Mouse (Mus musculus) midbrain, embryonic 16.5 days (tissue): ENCODE measurements around the gene Boc. TPM values are rescaled to one million over a fixed set of nuclear protein-coding genes. Genes with fewer than 3 reads are reported as not detected.

Source experiments
- ATAC-seq: fragments of 200-750 bp; cut with Nextera tagmentation; 2 replicates; pipeline ENCODE4 v1.8.0; 2017; ENCODE audit warnings: moderate TSS enrichment
- H3K27ac ChIP-seq: fragments of 300-500 bp; sonication (generic); 2 replicates; pipeline ENCODE4 v1.5.1; 2014; ENCODE audit warnings: mild to moderate bottlenecking, low read length, mixed read lengths
- H3K27me3 ChIP-seq: fragments of 300-500 bp; sonication (generic); 2 replicates; pipeline ENCODE4 v1.6.1; 2014; ENCODE audit warnings: low read depth, low read length, mixed read lengths; ENCODE audit not compliant: control insufficient read depth, insufficient read depth
- H3K36me3 ChIP-seq: fragments of 300-500 bp; sonication (generic); 2 replicates; pipeline ENCODE4 v1.6.1; 2014; ENCODE audit warnings: mild to moderate bottlenecking, low read length, moderate library complexity, mixed read lengths; ENCODE audit not compliant: control insufficient read depth, insufficient read depth
- H3K4me1 ChIP-seq: fragments of 300-500 bp; sonication (generic); 2 replicates; pipeline ENCODE4 v1.6.1; 2014; ENCODE audit warnings: mild to moderate bottlenecking, low read length, mixed read lengths; ENCODE audit not compliant: control insufficient read depth, insufficient read depth
- H3K4me2 ChIP-seq: fragments of 300-500 bp; sonication (generic); 2 replicates; pipeline ENCODE4 v1.6.1; 2014; ENCODE audit warnings: mild to moderate bottlenecking, low read length, mixed read lengths
- H3K4me3 ChIP-seq: fragments of 300-500 bp; sonication (generic); 2 replicates; pipeline ENCODE4 v1.5.1; 2014; ENCODE audit warnings: low read depth, mild to moderate bottlenecking, low read length, moderate library complexity, mixed read lengths
- H3K9ac ChIP-seq: fragments of 300-500 bp; sonication (generic); 2 replicates; pipeline ENCODE4 v1.6.1; 2014; ENCODE audit warnings: low read depth, low read length, mixed read lengths
- H3K9me3 ChIP-seq: fragments of 300-500 bp; sonication (generic); replicated peaks from 2 replicates; pipeline ENCODE4 v1.6.1; 2014; ENCODE audit warnings: mild to moderate bottlenecking, low read length, mixed read lengths; ENCODE audit not compliant: control insufficient read depth, poor library complexity, severe bottlenecking
- WGBS: fragments of 180-500 bp; shearing (Covaris S2); extraction: QIAGEN DNeasy Blood & Tissue Kit; methylation state at CpG from one replicate; pipeline ENCODE4 v1.1.7; 2014; 5-methylcytosine and 5-hydroxymethylcytosine counted together
- polyA plus RNA-seq: library from polyadenylated mRNA; unstranded; fragments of >200 nt; fragmentation: Nextera tagmentation; extraction: Ambion mirVana; gene quantifications from 2 replicates; pipeline ENCODE4 v1.2.1, GENCODE M21; 2015

Gene Boc
- polyA plus RNA-seq, 1 experiment from 2014 or later = 10.5 TPM

DNA sequence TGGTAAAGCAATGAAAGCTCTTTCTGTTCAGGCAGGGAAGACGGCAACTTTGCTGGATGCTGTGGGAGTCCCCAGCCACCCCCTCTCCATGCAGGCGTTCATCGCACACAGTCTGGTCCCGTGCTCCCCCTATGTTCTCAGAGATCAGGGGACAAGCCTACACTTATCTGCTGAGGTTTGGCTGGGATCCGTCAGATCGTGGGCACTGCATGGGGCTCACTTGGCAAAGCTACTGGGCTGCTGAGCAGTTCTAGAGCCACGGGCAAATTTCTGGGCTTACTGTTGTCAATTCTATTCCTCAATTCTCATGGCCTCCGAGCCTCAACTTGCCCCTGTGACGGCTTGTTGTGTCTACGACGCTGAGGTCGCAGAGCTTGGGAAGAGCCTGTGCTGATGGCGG is 49.9 kb downstream of the Boc start:
- Histone ChIP-seq H3K27ac (no peak overlapping the region), H3K4me1 (0 out of 2 replicates have a peak, but pooled peaks cover 2% of the 10 kb centered on the region), H3K4me2 (no peak overlapping the region), H3K9me3 (no peaks in the 10 kb centered on the region), H3K9ac (no peak overlapping the region), H3K36me3 (no peaks in the 10 kb centered on the region), H3K27me3 (no peaks in the 10 kb centered on the region), H3K4me3 (no peak overlapping the region)
- 87% methylated on average over 13 of the region's 13 CpGs for WGBS
- ATAC-seq = no peak

DNA sequence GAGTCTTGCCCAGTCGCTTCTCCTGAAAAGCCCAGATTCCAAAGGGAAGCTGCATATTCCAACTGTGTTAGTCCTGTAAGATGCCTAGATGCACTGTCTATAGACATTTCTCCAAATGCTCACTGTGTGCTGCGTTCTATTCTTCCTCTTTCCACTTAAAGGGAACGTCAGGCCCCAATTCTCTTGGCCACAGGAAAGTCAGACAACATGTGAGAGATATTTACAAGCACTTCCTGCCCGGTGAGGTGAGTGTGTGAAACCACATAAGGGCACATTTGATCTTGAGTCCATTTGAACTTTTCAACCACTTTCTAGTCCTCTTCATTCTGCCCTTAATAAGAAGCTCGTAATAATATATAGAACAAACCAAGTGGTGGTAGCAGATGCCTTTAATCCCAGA is 50.7 kb downstream of the Boc start:
- H3K36me3 ChIP-seq = no peaks in the 10 kb centered on the region
- H3K4me1 ChIP-seq = 0 out of 2 replicates have a peak, but pooled peaks cover 2% of the 10 kb centered on the region

DNA sequence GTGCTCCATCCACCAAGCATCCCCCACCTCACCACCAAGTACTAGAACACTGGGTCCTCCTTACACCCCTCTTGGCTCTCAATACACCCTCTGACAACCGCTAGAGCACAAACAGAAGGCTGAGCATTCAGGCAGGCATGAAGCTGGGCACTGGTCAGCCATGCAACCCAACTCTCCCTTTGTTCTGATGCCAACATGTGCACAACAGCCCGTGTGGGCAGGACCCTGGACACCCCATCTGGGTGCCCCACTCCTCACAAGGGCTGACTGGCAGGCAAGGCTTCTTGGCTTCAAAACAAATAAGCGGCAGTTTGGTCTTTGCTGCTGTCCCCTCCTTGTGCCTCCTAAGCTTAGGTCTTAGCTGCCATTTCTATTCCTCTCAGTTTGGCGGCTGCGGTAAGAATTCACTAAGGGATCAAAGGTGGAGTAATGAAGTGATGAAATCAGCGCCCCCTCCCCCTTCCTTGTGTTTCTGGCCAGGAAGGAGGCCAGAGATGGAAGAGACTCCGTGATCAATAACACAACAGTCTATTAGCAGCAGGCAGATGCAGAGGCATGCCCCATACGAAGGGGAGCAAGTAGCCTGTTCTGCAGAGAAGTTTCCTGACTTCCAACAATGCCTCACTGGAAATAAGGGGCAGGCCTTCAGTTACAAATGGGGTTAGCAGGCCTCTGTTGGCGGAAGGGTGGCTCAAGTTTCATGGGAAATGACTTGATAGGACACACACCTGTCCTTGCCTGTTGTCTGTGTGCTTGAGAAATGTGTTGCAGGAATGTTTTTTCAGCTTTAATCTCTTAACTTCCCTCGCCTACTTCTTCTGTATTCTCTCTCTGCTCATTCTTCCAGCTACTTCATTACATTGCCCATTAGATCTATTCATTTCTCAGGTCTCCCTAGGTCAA is 51.4 kb downstream of the Boc start:
- no peaks in the 10 kb centered on the region for H3K9me3 ChIP-seq
- no peak overlapping the region for H3K9ac ChIP-seq
- no peaks in the 10 kb centered on the region for H3K36me3 ChIP-seq
- no peak overlapping the region for H3K4me3 ChIP-seq
- H3K27me3 ChIP-seq = no peaks in the 10 kb centered on the region
- peak; percentile 69; the same call in 1 of the 2 replicates for ATAC-seq
- WGBS = 61% methylated on average over 10 of the region's 10 CpGs
- H3K4me2 ChIP-seq = no peak overlapping the region
- 0 out of 2 replicates have a peak, but pooled peaks cover 2% of the 10 kb centered on the region for H3K4me1 ChIP-seq
- H3K27ac ChIP-seq = peak overlapping the region; percentile 29; the same call in 1 of the 2 replicates

More for the DNA sequence above, 50.7 kb downstream of the Boc start:
- Histone ChIP-seq H3K27ac (no peak overlapping the region), H3K9ac (no peak overlapping the region), H3K4me3 (no peak overlapping the region), H3K27me3 (no peaks in the 10 kb centered on the region), H3K9me3 (no peaks in the 10 kb centered on the region), H3K4me2 (no peak overlapping the region)
- ATAC-seq = no peak
- WGBS = 89% methylated on average over 5 of the region's 5 CpGs

DNA sequence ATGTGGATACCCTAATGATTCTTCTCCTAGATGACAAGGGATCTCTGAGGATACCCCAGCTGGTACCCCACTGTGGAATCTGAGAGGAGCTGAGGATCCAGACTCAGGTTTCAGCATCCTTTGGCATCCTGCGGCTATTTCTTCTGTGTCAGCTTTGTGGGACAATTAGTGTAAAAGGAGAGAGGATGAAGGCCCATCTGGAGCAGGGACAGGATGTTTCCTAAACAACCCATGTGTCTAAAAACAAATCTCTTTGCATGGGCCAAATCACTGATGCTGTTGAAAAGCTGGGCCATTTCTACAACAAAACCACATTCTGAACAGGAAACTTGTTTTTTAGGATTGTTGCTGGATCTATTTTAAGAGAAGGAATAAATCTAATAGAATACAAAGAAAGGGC is 53.5 kb downstream of the Boc start:
- WGBS = 81% methylated on average over 1 of the region's 1 CpGs
- Histone ChIP-seq H3K4me1 (no peaks in the 10 kb centered on the region), H3K4me3 (no peak overlapping the region), H3K27ac (no peak overlapping the region), H3K27me3 (no peaks in the 10 kb centered on the region), H3K9ac (no peak overlapping the region), H3K9me3 (no peaks in the 10 kb centered on the region), H3K36me3 (peaks cover 2% of the 10 kb centered on the region; the same call in 1 of the 2 replicates), H3K4me2 (no peak overlapping the region)
- no peak for ATAC-seq

DNA sequence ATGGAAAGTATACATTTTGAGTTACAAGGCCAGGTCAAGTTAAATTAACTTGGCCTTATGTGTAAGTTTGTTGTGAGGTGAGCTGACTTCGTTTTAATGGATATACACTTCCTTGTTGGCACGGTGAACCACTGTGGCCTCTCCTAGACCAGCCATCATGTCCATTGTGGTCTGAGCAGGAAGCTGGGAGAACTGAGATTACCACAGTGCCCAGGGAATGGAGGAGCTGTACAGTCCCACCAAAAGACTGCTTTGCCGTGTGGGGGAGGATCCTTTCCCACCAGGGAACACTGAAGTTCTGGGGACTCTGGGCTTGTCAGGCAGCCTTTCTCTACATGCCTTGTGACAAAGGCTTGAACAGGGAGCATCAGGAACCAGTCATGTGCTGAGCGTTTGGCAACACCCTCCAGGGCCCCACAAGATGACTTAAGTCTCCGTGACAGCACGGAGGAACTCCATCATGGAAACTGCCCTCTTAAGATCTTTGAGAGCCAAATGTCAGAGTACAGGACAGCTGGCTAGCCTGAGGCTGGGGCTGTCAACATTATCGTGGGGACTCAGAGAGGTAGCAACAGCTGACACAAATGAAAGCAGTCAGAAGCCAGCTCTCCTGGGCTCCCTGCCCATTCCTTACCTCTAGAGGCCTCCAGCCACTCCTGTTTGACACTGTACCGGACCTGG is 55.7 kb downstream of the Boc start:
- no peak overlapping the region for H3K27ac ChIP-seq
- no peak overlapping the region for H3K9ac ChIP-seq
- H3K9me3 ChIP-seq = no peaks in the 10 kb centered on the region
- ATAC-seq = 0 out of 2 replicates have a peak, but pooled peaks have one; percentile 30
- H3K4me1 ChIP-seq = no peaks in the 10 kb centered on the region
- no peak overlapping the region for H3K4me2 ChIP-seq
- 70% methylated on average over 8 of the region's 8 CpGs for WGBS
- H3K4me3 ChIP-seq = no peak overlapping the region
- no peaks in the 10 kb centered on the region for H3K27me3 ChIP-seq
- peaks cover 5% of the 10 kb centered on the region; the same call in 1 of the 2 replicates for H3K36me3 ChIP-seq

DNA sequence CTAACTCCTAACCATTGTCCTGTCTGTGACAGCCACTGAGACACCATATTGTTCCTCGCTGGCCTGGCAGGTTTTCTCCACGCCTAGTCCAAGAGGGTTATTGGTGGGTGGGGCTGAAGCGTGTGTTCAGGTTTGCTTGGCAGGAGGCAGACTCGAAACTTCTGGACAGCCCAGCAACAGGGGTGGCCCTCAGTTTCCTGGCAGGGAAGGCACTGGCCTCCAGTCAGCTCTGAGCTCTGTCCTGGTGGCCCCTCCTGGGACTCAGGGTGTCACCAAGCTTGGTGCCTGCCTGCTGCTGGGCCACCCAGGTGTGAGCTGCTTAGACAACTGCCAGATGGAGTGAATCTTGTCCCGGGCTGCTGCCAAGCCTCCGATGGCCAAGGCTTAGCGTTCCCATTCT is 56.4 kb downstream of the Boc start:
- WGBS = 80% methylated on average over 7 of the region's 7 CpGs
- ATAC-seq = no peak
- H3K27me3 ChIP-seq = no peaks in the 10 kb centered on the region
- H3K27ac ChIP-seq = no peak overlapping the region
- peaks cover 5% of the 10 kb centered on the region; the same call in 1 of the 2 replicates for H3K36me3 ChIP-seq
- no peak overlapping the region for H3K4me3 ChIP-seq
- no peak overlapping the region for H3K9ac ChIP-seq
- no peak overlapping the region for H3K4me2 ChIP-seq
- no peaks in the 10 kb centered on the region for H3K9me3 ChIP-seq
- H3K4me1 ChIP-seq = no peaks in the 10 kb centered on the region

DNA sequence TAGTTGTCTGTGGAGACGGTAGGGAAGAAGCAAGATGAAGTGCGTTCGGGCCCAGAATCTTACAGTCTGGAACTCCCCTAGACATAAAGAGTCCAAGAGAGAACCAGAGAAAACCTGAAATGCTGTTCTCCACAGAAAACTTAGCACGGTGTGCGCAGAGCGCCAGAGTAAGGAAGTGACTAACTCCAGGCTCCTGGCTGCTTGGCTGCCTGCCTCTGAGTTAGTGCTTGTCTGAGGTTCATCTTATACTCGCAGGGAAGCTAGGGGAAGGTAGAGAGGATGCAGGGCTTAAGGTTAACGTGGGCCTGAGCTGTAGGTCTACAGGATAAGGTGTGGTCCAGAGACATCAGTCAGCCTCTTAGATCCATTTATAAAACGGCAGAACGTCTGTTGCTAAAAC is 56.9 kb downstream of the Boc start:
- H3K9me3 ChIP-seq = no peaks in the 10 kb centered on the region
- 93% methylated on average over 10 of the region's 10 CpGs for WGBS
- no peak overlapping the region for H3K4me2 ChIP-seq
- no peaks in the 10 kb centered on the region for H3K4me1 ChIP-seq
- no peak for ATAC-seq
- H3K9ac ChIP-seq = no peak overlapping the region
- H3K27me3 ChIP-seq = no peaks in the 10 kb centered on the region
- no peak overlapping the region for H3K27ac ChIP-seq
- no peak overlapping the region for H3K4me3 ChIP-seq
- H3K36me3 ChIP-seq = peaks cover 5% of the 10 kb centered on the region; the same call in 1 of the 2 replicates

DNA sequence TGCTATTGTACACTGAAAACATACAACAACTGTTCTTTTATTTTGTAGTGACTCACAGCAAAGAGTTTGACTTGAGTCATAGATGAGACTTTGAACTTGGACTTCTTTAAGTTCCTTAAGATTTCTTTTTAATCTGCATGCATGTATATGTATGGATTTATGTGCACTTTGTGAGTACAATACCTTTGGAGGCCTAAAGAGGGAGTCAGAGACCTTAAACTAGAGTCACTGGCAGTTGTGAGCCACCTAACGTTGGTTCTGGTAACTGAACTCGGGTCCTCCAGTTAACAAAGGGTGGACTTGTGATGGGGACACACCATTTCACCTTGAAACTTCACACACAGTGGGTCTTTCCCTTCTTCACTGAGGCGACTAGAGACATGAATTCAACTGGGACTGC is 60.2 kb downstream of the Boc start:
- peaks cover 7% of the 10 kb centered on the region; the same call in 1 of the 2 replicates for H3K4me1 ChIP-seq
- H3K27ac ChIP-seq = no peak overlapping the region
- no peaks in the 10 kb centered on the region for H3K27me3 ChIP-seq
- H3K9ac ChIP-seq = no peak overlapping the region
- no peak overlapping the region for H3K4me3 ChIP-seq
- 89% methylated on average over 3 of the region's 3 CpGs for WGBS
- H3K4me2 ChIP-seq = no peak overlapping the region
- H3K36me3 ChIP-seq = peaks cover 5% of the 10 kb centered on the region; the same call in 1 of the 2 replicates
- no peaks in the 10 kb centered on the region for H3K9me3 ChIP-seq
- ATAC-seq = no peak
